Mouse (Mus musculus): ENCODE data around the gene Ddb1.
"Not testable (repeated sequence)": the region's sequence is repeated elsewhere in the genome, so short reads cannot be mapped to it uniquely, and the experiment has no call there.

The Ddb1 gene

DNA sequence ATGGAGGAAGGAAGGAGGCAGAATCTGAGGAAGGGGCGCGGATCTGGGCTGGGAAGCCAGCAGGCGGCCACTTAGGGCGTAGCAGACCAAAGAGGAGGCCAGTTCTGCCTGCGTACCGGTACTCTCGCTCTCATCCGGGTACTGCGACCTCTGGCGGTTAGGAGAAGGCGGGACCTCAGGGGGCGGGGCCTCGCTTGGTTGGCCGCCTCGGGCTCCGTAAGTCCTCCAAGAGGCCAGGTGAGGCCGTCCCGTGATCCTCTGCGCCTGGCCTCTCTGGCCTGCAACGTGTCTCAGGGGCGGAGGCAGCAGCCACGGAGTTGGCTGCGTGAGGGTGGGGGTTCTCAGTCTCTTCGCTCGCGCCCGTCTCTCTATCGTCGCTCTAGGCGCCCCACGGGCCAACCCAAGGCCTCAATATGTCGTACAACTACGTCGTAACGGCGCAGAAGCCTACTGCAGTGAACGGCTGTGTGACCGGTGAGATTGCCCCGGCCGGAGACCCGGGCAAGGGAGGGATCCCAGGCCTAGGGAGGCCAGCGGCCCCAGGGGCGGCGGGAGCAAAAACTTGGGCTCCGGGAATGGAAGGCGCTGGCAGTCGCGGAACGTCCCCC, at the start of gene Ddb1, which contains the start of gene Tkfc:
TSS of gene Ddb1 (plus strand) at position 35 of the 608 bp plus-strand sequence.
TSS of gene Tkfc (minus strand) at position 362 of the 608 bp plus-strand sequence.
- DNase-seq (ENCODE audit: low read depth, low spot score) = peak; percentile 97

DNA sequence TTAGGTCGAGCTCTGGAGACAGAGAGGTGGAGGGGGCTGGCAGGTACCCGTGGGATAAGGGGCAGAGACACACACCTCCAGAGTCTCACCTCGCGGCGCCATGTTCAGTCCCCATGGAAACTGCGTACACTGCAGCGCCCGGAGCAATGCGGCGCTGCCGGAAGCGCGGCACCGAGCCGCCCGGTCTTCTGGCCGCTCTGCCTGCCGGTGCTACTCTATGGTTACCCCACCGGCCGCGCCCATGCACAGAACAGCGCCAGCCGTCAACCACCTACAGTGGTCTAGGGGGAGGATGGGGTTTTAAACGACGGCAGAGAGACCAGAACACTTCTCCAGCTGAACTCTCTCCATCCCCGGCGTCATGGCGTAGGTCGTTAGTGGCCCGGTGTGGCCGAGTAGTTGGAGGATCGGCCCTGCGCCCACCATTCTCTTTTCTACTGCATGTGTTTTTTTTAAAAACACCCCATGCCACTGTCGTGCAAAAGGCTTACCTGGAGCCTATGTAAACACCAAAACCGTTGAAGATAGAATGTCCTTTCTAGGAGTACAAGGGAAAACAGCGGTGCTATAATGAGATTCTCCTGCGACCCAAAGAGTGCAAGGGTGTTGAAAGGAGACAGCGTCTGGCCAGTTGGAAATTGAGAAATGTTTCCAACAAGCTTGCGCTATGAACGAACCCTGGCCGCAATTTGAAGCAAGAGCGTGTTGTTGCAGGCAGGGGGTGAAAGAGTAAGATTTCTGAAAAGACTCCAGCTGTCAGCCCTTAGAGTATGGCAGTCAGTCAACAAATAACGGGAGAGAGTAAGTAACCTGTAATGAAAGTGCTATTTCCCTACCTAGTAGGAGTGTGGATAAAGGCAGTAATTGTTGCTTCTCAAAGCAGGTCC, 49.3 kb upstream of the Ddb1 start, which contains the start of gene Tmem216:
TSS of gene Tmem216 (minus strand) at position 615 of the 887 bp plus-strand sequence.
- DNase-seq (ENCODE audit: low read depth, low spot score) = peak; percentile 80

DNA sequence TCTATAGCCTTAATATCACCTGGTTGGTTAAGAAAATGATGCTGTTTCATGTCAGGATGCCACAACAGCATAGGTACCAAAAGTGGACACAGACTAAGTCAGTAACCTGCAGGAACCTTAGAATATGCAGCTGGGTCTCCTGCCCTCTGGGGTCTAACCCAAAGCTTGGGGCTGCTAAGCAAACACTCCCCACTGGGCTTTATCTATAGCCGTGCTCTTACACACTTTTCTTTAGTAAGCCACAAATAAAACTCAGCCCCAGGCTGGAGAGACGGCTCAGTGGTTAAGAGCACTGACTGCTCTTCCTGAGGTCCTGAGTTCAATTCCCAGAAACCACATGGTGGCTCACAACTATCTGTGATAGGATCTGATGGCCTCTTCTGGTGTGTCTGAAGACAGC, 48.1 kb upstream of the Ddb1 start:
- DNase-seq (ENCODE audit: low read depth, low spot score) = no peak

DNA sequence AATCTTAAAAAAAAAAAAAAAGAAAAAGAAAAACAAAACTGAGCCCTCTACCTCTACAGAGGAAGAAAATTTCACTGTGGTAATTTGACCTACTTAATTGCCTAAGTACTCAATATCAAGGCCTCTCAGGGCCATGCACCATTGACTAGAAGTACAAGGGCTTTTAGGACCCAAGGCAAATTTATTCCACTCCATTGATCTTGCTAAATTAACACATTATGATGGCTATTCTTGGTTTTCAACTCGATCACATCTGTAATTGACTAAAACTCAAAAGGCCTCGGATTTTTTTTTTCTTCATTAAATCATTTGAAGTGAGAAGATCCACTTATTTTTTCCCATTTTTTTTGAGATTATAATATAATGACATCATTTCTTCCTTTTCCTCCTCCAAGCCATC, 47.7 kb upstream of the Ddb1 start:
- no peak for DNase-seq (ENCODE audit: low read depth, low spot score)

DNA sequence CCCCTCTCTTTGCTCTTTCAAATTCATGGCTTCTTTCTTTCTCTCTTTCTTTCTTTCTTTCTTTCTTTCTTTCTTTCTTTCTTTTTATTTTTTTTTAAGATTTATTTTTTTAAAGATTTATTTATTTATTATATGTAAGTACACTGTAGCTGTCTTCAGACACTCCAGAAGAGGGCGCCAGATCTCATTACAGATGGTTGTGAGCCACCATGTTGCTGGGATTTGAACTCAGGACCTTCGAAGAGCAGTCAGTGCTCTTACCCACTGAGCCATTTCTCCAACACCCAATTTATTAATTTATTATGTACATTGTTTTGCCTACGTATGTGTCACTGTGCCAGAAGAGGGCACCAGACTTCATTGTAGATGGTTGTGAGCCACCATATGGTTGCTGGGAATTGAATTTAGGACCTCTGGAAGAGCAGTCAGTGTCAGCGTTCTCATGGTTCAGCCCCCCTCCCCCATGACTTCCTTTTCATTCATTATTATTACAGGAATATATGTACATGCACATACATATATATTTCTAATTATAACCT, 47.2 kb upstream of the Ddb1 start:
- DNase-seq (ENCODE audit: low read depth, low spot score) = not testable (repeated sequence)

DNA sequence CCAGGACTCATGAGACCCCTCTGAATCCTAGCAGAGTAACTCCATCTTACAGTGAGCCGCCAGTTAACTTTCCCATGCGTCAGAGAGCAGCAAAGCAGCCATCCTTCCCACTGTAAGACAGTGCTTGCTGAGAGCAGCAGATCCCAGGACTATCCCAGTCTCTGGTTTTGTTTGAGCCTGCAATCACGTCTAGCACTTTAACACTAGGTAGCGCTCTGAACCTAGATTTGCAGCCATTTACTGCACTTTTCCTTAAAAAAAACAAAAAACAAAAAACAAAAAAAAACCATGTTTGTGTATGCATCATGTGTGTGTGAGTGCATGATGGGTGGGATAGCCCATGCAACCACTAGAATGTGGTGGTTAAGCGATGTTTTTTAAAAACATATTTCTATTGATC, 45.0 kb upstream of the Ddb1 start:
- DNase-seq (ENCODE audit: low read depth, low spot score) = no peak

DNA sequence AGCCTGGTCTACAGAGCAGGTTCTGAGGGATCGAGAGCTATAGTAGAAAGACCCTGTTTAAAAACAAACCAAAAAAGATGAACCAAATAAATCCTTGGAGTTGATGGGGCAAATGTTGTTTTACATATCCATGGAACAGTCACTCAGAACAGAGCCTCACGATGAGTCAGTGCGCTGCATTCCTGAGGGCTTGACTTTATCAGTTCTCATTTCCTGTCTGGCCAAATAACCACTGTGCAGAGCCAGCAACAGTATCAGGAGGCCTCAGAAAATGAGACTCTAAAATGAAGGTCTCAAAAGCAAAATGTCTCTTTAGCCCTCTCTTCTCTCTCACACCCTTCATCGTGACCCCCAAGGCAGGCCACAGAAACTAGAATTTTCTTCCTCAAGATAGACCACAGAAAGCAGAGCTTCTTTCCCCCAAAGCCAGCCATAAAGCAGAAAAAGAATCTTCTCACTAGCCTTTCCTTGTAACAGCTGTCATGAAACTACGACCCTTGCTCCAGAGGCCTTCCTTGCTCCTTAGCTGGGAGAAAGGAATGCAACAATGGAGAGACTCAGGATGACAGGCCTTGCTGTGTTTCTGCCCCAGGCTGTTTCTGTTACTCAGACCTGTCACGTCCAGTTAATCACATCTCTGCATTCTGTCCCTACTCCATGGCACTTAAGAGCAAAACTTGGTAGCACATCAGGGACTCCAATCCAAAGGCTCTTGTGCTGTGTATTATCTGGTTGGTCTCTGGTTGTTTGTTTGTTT, 43.4 kb upstream of the Ddb1 start:
- no peak for DNase-seq (ENCODE audit: low read depth, low spot score)

DNA sequence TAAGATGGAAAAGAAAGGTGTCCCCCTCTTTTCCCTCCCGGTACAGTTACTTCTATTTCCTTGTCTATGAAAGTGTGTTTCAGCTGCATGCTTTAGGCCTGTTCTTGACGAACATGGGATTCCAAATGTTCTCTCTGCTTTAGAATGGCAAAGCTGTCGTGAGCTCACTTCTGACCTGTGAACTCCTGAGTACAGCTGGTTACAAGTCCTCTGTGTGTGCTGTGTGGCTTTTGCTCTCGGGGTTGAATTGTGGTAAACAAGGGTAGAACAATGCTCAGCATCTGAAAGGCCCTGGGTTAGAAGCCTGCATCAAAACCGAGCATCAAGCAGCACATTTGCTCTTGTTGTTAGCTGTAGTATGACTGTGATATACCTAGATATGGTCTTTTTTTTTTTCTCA, 42.8 kb upstream of the Ddb1 start:
- no peak for DNase-seq (ENCODE audit: low read depth, low spot score)

DNA sequence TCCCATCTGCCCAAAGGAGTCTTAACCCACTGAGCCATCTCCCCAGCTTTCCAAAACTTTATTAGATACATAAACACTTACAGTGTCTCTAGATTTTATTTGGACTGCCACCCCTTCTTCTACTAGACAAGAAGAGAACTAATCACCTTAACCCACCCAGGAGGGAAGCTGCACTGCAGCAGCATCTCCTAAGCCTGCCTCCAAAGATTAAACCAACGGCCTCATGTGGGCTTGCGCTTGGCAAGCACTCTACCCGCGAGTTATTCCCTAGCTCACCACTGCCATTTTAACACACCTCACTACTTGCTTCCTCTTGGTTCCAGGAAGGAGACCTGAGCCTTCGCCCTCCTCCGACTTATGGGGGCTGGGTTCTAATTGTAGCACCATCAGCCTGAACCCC, 40.8 kb upstream of the Ddb1 start:
- no peak for DNase-seq (ENCODE audit: low read depth, low spot score)

DNA sequence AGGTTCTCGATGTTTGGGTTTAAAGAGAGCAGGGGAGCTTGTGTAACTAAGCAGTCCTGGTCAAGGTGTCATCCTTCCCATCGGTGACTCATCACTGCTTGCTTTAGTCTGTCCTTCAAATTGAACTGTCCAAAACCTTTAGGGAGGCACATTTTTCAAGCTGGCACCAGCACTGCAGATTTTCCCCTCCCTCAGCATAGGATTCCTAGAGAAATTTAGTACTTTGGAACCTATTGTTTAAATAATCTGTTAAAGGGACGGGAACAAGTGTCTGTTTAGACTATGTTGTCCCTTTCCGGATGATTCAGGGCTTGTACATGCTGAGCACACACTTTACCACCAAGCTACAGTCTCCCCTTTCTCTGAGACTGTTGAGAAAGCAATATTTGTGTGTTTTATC, 39.9 kb upstream of the Ddb1 start:
- DNase-seq (ENCODE audit: low read depth, low spot score) = no peak

DNA sequence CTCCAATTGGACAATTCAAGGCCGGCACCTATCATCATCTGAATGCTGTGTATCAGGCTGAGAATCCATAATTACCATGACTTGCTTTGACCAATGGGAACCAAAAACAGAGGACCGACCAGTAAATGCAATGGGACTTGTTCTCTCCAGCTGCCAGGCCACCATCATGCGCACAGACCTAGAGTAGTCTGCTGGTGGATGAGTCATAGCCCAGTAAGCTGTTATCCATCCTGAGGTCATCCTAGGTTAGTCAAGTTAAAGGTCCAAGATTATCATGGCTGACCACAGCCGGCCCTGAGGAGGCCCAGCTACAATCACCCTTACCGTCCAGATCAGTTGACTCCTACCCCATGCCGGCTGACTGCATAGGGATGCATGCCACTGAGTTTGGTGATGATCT, 35.5 kb upstream of the Ddb1 start:
- DNase-seq (ENCODE audit: low read depth, low spot score) = no peak

DNA sequence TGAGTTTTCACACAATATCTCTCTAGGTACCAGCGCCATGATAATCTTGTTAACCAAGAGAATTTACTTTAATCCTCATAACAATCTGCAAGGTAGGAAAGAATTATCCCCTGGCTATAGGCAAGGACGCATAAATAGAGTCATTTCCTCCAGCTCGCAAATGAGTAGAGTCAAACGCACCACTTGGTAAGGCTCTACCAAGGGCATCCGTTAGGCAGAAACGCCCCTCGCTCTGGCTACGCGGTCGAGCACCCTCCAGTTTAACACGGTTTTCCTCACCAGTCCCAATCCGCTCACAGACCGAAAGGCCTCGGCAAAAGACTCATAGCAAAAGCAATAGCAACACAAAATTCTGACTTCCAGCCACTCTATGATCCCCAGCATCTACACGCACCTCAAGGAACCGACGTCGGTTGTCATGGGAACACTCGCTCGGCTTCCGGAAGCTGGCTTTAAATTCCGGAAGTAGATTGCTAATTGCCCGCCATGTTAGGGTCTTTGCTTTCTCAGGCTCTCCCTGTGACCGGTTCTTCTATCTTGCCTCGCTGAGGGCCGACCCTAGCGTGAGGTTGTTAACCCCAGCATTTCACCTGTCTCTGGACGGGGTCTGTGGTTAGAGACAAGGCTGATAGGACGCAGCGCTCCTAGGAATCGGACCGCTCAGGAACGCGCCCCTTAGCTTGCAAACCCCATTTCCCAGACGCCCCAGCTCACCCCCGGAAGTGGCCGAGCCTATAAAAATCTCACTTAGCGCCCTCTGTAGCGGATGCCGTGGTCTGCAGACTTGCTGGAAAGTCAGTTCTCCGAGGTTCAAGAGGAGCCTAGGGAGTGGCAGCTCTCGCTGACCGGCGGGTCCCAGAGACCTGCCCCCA, 28.2 kb upstream of the Ddb1 start, which contains the start of the genes Cyb561a3 and Tmem138:
TSS of gene Cyb561a3 (plus strand) at position 483 of the 872 bp plus-strand sequence.
TSS of gene Tmem138 (minus strand) at position 673 of the 872 bp plus-strand sequence.
- peak; percentile 98 for DNase-seq (ENCODE audit: low read depth, low spot score)

DNA sequence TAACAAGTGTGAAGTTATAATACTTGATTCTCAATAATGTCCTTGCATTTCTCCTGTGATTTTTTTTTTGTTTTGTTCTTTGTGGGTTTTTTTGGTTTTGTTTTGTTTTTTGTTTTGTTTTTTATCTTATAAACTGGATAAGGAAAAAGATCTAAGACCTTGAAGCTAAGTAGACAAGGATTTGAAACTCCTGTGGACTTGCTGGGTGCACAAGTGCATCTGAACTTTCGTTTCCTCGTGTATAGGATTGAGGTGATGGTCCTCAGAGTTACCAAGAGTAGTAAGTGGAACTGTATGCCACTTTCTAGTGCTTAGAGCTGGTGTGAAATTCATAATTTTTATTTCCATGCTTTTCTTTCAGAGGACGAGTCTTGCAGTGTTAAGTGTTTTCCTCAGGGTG, 25.0 kb upstream of the Ddb1 start:
- no peak for DNase-seq (ENCODE audit: low read depth, low spot score)

DNA sequence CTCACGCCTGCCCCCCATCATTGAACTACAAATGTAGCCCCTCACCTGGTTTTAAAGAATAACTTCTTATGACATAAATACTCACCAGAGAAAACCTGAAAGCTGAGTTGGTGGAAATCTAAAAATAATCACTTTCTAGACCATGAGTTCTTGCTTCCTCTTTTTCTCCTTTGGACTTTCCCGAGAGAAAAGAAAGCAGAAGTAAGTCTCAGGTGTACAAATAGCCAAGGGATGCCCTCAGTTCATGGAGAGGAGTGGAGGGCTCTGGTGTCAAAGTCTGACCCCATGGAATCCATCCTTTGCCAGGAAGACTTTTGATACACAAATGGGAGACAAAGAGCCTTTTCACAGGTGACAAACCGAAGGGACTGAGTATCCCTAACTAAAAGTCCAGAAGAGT, 24.4 kb upstream of the Ddb1 start:
- no peak for DNase-seq (ENCODE audit: low read depth, low spot score)

DNA sequence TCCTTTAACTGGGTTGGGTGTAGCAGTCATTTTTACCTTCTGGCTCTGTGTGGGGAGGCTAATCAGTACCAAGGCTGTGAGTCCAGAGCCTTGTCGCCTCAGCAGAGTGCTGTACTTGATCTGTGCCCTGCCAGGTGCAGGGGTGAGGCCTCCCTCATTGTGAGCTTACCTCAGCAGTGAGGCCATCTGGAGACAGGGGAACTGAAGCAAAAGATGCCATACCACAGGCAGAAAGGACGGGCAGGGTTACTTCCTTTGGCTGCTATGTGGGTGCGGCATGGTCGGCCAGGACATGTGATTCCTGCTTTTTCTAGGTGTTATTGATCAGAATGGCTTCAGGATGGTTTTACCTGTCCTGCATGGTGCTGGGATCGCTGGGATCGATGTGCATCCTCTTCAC, 23.1 kb upstream of the Ddb1 start:
- DNase-seq (ENCODE audit: low read depth, low spot score) = no peak

DNA sequence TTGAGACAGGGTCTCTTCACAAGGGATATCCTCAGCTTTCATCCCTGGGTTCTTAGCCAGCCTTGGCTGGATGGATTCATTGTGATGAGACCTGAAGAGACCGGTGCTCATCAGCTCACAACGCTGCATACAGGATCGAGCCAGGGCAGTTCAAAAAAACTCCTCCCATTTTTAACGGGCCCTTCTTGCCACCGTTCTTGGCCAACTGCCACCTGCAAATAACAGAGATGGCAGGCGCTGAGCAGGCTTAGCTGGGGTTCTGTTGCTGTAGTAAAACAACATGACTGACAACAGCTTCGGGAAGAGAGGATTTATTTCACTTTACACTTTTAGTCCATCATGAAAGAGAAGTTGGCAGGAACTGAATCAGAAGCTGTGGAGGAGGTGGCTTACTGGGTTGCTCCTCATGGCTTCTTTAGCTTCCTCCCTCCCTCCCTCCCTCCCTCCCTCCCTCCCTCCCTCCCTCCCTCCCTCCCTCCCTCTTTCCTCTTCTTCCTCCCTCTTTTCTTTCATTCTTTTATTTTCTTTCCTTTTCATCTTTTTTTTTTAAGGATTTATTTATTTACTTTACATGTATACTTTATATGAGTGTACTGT, 21.5 kb upstream of the Ddb1 start:
- no peak for DNase-seq (ENCODE audit: low read depth, low spot score)

DNA sequence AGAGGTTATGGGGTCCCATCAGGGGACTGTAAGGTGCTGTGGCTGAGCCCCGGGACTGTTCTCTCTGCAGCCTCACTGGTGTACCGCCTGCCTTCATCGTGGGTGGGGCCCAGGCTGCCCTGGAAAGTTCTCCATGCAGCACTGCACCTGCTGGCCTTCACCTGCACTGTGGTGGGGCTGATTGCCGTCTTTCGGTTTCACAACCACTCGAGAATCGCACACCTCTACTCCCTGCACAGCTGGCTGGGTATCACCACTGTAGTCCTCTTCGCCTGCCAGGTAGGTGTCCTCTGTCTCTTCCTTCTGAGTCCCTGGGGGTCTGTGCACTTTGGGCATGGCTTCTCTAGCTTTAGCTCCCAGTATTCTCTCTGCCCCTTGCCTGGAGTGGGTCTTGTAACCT, 20.0 kb upstream of the Ddb1 start:
- no peak for DNase-seq (ENCODE audit: low read depth, low spot score)

DNA sequence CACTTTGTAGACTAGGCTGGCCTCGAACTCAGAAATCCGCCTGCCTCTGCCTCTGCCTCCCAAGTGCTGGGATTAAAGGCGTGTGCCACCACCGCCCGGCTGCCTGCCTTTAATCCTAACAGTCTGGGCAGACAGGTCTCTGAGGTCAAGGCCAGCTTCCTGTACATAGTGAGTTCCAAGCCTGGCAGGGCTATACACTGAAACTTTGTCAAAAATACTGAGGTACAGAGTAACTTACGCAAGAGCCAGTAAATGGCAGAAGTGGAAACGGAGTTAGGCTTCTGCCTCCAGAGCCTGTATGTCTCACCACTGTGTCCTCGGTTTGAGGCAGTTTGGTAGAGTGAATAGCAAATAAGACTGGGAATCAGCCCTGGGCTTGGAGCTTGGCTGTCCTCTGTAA, 17.9 kb upstream of the Ddb1 start:
- DNase-seq (ENCODE audit: low read depth, low spot score) = no peak

DNA sequence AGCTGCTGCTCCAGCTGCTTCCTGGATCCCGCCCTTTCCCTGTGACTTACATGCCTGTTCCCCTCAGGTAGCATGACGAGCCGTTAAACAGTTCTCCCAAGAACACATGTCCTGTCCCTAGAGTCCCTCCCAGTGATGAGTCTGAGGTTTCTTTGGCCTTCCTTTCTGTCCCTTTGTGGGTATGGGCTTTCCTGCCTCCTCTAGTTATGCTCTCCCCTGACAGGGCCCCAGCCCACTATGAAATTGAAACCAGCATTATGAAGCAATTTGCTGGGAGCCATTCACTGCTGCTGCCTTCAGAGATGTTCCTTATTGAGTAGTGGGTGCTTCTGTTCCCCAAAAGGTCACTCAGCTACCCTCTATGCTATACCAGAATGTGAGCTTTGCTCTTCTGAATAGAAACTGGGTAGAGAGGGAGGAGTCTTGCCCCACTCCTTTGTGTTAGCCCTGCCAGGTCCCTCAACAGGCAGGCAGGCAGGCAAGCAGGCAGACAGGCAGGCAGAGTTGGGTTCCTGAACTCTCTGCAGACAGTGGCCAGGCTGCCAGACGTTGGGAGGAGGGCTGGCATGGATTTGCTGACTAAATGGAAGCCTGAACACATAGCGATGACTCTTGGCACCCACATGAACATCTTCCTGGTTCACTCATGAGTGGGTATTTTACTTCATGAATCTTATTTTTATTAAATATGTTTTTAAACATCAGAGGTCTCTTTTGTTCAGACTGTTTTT, 15.8 kb upstream of the Ddb1 start:
- no peak for DNase-seq (ENCODE audit: low read depth, low spot score)

DNA sequence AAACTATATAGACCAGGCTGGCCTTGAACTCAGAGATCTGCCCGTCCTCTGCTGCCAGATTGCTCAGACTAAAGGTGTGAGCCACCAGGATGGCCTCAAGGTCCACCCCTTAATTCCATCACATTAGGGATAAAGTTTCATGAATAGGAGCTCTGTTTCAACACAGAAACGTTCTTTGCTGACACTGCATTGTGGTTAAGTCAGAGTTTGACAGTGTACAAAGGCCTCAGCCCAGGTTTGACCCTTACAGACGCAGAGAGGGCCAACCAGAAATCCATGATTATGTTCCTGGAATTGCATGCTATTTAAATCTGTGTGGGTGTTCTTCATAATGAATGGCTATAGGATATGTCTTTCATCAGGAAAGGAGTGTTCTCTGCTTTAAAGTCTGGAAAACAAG, 14.8 kb upstream of the Ddb1 start:
- no peak for DNase-seq (ENCODE audit: low read depth, low spot score)

Data from telencephalon, adult 2 months (tissue).